Mouse (Mus musculus): ENCODE results near the gene Oas3. TPM values are rescaled to one million over a fixed set of nuclear protein-coding genes. Genes with fewer than 3 reads are reported as not detected.

Gene Oas3
- polyA plus RNA-seq, 1 experiment from 2014 or later, result 0.56 TPM

DNA sequence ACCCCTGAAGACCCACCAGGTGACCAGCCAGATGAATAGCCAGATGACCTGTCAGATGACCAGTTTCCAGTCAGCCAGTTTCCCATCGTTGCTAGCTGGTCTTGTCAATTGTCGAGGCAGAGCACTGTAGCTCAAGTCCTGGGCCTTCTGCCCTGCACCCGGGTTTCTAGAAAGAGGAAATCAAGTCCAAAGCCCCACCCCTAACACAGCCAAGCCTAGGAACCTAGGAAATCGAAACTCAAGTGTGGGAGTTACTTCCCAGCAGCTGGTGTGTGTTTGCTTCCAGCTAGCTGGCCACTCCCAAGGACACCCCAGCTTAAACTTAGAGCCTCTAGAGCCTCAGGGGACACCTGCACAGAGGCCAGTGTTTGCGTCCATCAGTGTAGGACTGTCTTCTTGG lies 27.8 kb downstream of the Oas3 start, which contains the start of gene Oas2:
Oas2 (minus strand) TSS at position 166 of the 400 bp plus-strand sequence.
- 66% methylated on average over 5 of the region's 5 CpGs for WGBS
- no peak within 1 kb of the TSS for H3K4me2 ChIP-seq
- no peak for ATAC-seq (ENCODE audit: low read depth)
- no peaks in the 10 kb centered on the region for H3K9me3 ChIP-seq
- no peaks in the 10 kb centered on the region for H3K36me3 ChIP-seq
- peaks cover 7% of the 10 kb centered on the region; the same call in 1 of the 2 replicates for H3K4me1 ChIP-seq (replicated peaks)
- H3K27me3 ChIP-seq, result 0 out of 2 replicates have a peak, but pooled peaks cover 5% of the 10 kb centered on the region
- H3K4me3 ChIP-seq, result no peak within 1 kb of the TSS
- no peak within 1 kb of the TSS for H3K9ac ChIP-seq
- no peak within 1 kb of the TSS for H3K27ac ChIP-seq (replicated peaks)

DNA sequence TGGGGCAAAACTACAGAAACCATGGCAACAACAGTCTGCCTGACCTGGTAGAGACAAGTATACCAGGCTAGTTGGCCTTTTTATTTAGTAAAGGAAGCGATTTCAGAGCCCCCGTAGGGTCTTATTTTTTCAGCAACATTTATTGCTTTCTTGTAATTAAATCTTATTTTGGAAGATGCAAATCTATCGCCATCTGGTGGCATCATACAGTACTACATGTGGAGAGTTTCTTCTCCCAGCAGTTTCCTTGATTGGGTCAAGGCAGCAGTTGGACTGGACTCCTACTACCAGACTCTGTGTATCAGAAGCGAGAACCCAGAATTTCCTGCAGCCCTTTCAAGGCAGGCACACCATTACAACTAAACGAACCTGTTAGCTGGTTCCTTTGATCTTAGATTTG lies 31.0 kb downstream of the Oas3 start:
- ATAC-seq (ENCODE audit: low read depth), result no peak
- peaks cover 7% of the 10 kb centered on the region; the same call in 1 of the 2 replicates for H3K4me1 ChIP-seq (replicated peaks)
- WGBS, result 9% methylated on average over 5 of the region's 5 CpGs
- H3K27ac ChIP-seq (replicated peaks), result no peak overlapping the region
- H3K36me3 ChIP-seq, result no peaks in the 10 kb centered on the region
- no peak overlapping the region for H3K4me2 ChIP-seq
- peaks cover 5% of the 10 kb centered on the region; the same call in 1 of the 2 replicates for H3K27me3 ChIP-seq
- H3K9me3 ChIP-seq, result no peaks in the 10 kb centered on the region
- no peak overlapping the region for H3K4me3 ChIP-seq
- no peak overlapping the region for H3K9ac ChIP-seq

DNA sequence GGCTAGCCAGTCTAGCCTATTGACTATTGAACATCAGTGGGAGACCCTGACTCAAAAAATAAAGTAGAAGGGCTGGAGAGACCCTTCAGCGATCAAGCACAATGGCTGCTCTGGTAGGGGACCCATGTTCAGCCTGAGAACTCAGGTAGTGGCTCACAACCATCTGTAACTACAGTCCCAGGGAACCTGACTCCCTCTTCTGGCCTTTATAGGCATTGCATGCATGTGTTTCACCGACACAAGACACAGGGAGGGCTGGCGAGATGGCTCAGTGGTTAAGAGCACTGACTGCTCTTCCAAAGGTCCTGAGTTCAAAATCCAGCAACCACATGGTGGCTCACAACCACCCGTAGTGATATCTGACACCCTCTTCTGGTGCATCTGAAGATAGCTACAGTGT lies 35.3 kb downstream of the Oas3 start:
- Histone ChIP-seq H3K36me3 (no peaks in the 10 kb centered on the region), H3K4me1 (replicated peaks) (peaks cover 7% of the 10 kb centered on the region; the same call in 1 of the 2 replicates), H3K4me3 (no peak overlapping the region), H3K27ac (replicated peaks) (no peak overlapping the region), H3K9me3 (no peaks in the 10 kb centered on the region), H3K4me2 (no peak overlapping the region), H3K27me3 (peaks cover 5% of the 10 kb centered on the region; the same call in 1 of the 2 replicates), H3K9ac (no peak overlapping the region)
- ATAC-seq (ENCODE audit: low read depth), result no peak
- WGBS, result 36% methylated on average over 4 of the region's 4 CpGs

DNA sequence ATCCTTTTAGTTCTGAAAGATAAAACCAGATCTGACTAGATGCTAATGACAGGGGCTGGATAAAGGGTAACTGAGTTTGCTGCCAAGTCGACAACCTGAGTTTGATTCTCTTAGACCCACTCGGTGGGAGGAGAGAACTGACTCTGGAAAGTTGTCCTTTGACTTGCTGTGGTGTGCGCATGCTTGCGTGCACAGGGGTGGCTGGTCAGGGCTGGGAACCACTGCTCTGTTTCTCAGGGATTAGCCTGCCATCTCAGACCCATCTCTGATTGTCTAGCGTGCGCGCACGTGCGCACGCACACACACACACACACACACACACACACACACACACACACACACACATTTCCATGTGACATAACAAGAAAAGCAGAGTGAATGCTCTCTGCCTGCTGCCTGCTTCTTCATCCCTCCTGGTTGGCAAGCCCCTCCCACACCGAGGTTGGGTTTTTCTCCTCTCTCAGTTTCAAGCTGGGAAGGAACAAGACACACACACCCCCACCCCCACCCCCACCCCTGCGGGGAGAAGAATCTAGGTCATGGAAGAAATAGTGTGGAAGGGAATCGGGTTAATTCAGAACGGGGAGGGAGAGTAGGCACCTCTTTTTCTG lies 43.0 kb downstream of the Oas3 start:
- no peaks in the 10 kb centered on the region for H3K9me3 ChIP-seq
- H3K4me2 ChIP-seq, result no peak overlapping the region
- no peak overlapping the region for H3K9ac ChIP-seq
- ATAC-seq (ENCODE audit: low read depth), result no peak
- H3K27me3 ChIP-seq, result no peaks in the 10 kb centered on the region
- no peaks in the 10 kb centered on the region for H3K4me1 ChIP-seq (replicated peaks)
- WGBS, result 73% methylated on average over 14 of the region's 14 CpGs
- no peak overlapping the region for H3K4me3 ChIP-seq
- no peak overlapping the region for H3K27ac ChIP-seq (replicated peaks)
- H3K36me3 ChIP-seq, result no peaks in the 10 kb centered on the region

GRCm38 (mm10) chr5:120733696-120734095 lies 43.8 kb downstream of the Oas3 start:
- no peaks in the 10 kb centered on the region for H3K4me1 ChIP-seq (replicated peaks)
- no peaks in the 10 kb centered on the region for H3K9me3 ChIP-seq
- H3K4me3 ChIP-seq, result no peak overlapping the region
- no peak for ATAC-seq (ENCODE audit: low read depth)
- no peak overlapping the region for H3K27ac ChIP-seq (replicated peaks)
- H3K9ac ChIP-seq, result no peak overlapping the region
- H3K36me3 ChIP-seq, result no peaks in the 10 kb centered on the region
- no peak overlapping the region for H3K4me2 ChIP-seq
- WGBS, result 100% methylated on average over 3 of the region's 3 CpGs
- no peaks in the 10 kb centered on the region for H3K27me3 ChIP-seq

DNA sequence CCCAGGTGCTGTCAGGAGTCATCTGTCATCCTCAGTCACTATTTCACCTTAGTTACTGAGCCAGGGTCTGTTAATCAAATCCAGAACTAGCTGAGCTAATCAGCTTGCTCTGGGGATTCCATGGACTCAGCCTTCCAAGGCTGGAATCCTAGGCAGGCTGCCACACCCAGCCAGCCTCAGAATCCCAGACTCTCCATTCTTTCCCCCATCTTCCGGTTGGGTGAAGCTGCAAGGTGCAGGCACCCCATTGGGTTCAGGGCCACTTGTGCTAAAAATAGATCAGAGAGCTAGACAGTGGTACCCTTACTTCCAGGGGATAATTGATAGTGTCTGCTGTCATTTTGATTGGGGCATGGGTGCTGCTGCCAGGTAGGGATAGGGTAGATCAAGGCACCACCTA lies 44.7 kb downstream of the Oas3 start:
- no peaks in the 10 kb centered on the region for H3K36me3 ChIP-seq
- no peak for ATAC-seq (ENCODE audit: low read depth)
- H3K27me3 ChIP-seq, result no peaks in the 10 kb centered on the region
- H3K27ac ChIP-seq (replicated peaks), result no peak overlapping the region
- no peak overlapping the region for H3K9ac ChIP-seq
- H3K4me3 ChIP-seq, result no peak overlapping the region
- H3K4me2 ChIP-seq, result no peak overlapping the region
- WGBS, result 78% methylated on average over 1 of the region's 1 CpGs
- H3K9me3 ChIP-seq, result no peaks in the 10 kb centered on the region
- H3K4me1 ChIP-seq (replicated peaks), result no peaks in the 10 kb centered on the region

DNA sequence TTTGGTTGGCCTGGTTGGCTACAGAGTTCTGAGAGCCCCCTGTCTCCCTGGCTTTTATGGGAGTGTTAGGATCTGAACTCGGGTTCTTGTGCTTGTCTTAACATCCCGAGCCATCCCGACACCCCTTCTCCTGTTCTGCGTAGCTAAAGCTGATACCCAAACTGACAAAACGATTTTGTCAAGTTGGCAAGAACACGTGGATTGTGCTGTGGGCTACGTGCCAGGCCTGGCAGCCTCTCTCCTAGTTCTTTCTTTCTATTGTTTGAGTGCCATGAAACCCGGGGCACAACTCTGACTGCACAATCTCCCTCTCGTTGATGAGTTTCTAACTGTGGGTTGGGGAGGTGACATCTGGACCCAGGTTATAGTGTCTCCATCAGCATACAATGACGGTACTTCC lies 48.1 kb downstream of the Oas3 start:
- Histone ChIP-seq H3K4me2 (no peak overlapping the region), H3K36me3 (no peaks in the 10 kb centered on the region), H3K27ac (replicated peaks) (no peak overlapping the region), H3K27me3 (no peaks in the 10 kb centered on the region; the same call in 1 of the 2 replicates), H3K9me3 (no peaks in the 10 kb centered on the region), H3K9ac (no peak overlapping the region), H3K4me3 (no peak overlapping the region), H3K4me1 (replicated peaks) (no peaks in the 10 kb centered on the region)
- WGBS, result 64% methylated on average over 10 of the region's 10 CpGs
- ATAC-seq (ENCODE audit: low read depth), result no peak

GRCm38 (mm10) chr5:120725811-120726455 lies 51.5 kb downstream of the Oas3 start:
- peaks cover 4% of the 10 kb centered on the region; the same call in 1 of the 2 replicates for H3K9me3 ChIP-seq
- 47% methylated on average over 12 of the region's 12 CpGs for WGBS
- no peak for ATAC-seq (ENCODE audit: low read depth)
- no peaks in the 10 kb centered on the region for H3K4me1 ChIP-seq (replicated peaks)
- no peaks in the 10 kb centered on the region for H3K36me3 ChIP-seq
- no peak overlapping the region for H3K4me3 ChIP-seq
- H3K9ac ChIP-seq, result no peak overlapping the region
- H3K27me3 ChIP-seq, result no peaks in the 10 kb centered on the region; the same call in 1 of the 2 replicates
- H3K4me2 ChIP-seq, result no peak overlapping the region
- no peak overlapping the region for H3K27ac ChIP-seq (replicated peaks)

- H3K9ac ChIP-seq, result no peak overlapping the region
- peaks cover 8% of the 10 kb centered on the region; the same call in 1 of the 2 replicates for H3K27me3 ChIP-seq
- H3K4me3 ChIP-seq, result no peak overlapping the region
- peaks cover 5% of the 10 kb centered on the region; the same call in 1 of the 2 replicates for H3K9me3 ChIP-seq
- H3K36me3 ChIP-seq, result no peaks in the 10 kb centered on the region
- no peak overlapping the region for H3K4me2 ChIP-seq
- no peaks in the 10 kb centered on the region for H3K4me1 ChIP-seq (replicated peaks)
- no peak for ATAC-seq (ENCODE audit: low read depth)
- 56% methylated on average over 7 of the region's 7 CpGs for WGBS
- H3K27ac ChIP-seq (replicated peaks), result no peak overlapping the region
Observed at GRCm38 (mm10) chr5:120721005-120721404, 56.5 kb downstream of the Oas3 start.

DNA sequence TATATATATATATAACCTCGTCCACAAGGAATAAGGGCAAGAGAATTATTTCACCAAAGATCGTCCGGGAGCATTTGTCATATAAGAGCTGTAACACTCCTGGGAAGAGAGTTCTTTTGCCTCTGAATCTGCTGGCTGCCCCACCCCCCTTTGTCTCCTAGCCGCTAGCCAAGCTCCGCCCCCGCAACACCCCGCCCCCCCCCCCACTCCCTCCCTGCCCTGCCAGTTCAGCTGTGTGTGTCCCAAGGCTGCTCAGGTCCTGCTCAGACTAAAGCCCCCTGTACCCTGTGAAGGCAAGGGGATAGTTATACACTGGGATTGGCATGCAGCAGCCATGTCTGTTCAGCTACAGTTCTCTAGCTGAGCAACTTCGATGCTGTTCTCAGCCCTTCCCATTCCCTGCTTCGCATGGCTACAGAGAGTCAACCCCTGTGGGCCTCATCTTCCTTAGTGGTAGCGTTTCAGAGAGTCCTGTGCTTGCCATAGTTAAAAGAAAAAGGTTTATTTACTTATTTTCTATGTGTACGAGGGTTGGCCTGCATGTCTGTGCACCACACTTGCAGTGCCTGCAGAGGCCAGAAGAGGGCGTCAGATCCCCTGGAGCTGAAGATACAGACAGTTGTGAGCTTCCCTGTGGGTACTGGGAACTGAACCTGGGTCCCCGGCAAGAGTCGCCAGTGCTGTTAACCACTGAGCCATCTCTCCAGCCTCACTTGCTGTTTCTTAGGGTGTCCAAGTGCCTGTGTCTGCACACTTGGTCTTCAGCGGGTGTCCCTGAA lies 58.7 kb downstream of the Oas3 start:
- no peak for ATAC-seq (ENCODE audit: low read depth)
- Histone ChIP-seq H3K27me3 (peaks cover 26% of the 10 kb centered on the region), H3K36me3 (no peaks in the 10 kb centered on the region), H3K9me3 (peaks cover 5% of the 10 kb centered on the region; the same call in 1 of the 2 replicates), H3K4me2 (no peak overlapping the region), H3K27ac (replicated peaks) (no peak overlapping the region), H3K4me1 (replicated peaks) (no peaks in the 10 kb centered on the region), H3K4me3 (no peak overlapping the region), H3K9ac (no peak overlapping the region)
- WGBS, result 52% methylated on average over 13 of the region's 15 CpGs

- 76% methylated on average over 10 of the region's 10 CpGs for WGBS
Observed at GRCm38 (mm10) chr5:120717136-120717535, 60.3 kb downstream of the Oas3 start.

DNA sequence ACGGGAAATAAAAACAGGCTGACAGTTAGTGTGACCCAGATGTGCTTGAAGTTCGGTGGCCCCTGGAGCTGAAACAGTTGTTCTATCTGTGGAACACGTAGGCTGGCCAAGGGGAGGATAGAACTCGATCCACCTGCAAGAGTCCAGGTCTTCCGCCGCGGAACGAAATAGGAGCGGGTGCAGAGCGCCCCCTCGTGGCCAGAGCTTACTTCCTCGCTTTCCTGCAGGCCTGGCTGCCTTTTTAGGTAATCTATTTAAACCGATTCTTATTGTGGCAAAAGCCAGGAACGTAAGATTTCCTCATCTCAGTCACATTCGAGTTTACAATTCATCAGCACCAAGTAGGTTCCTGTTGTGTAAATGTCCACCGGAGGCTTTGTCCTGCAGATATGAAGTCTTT lies 63.1 kb downstream of the Oas3 start:
- no peak overlapping the region for H3K4me3 ChIP-seq
- 6% methylated on average over 16 of the region's 16 CpGs for WGBS
- no peak for ATAC-seq (ENCODE audit: low read depth)

More at GRCm38 (mm10) chr5:120717136-120717535, 60.3 kb downstream of the Oas3 start:
- ATAC-seq (ENCODE audit: low read depth), result no peak
- Histone ChIP-seq H3K4me3 (no peak overlapping the region), H3K4me2 (no peak overlapping the region), H3K27me3 (peaks cover 42% of the 10 kb centered on the region), H3K27ac (replicated peaks) (no peak overlapping the region), H3K36me3 (no peaks in the 10 kb centered on the region), H3K9ac (no peak overlapping the region), H3K4me1 (replicated peaks) (peaks cover 6% of the 10 kb centered on the region), H3K9me3 (peaks cover 5% of the 10 kb centered on the region; the same call in 1 of the 2 replicates)

More for the DNA sequence above, 63.1 kb downstream of the Oas3 start:
- H3K27me3 ChIP-seq, result peaks cover 68% of the 10 kb centered on the region
- no peak overlapping the region for H3K4me2 ChIP-seq
- no peaks in the 10 kb centered on the region for H3K36me3 ChIP-seq
- H3K27ac ChIP-seq (replicated peaks), result no peak overlapping the region
- no peak overlapping the region for H3K9ac ChIP-seq
- H3K9me3 ChIP-seq, result no peaks in the 10 kb centered on the region
- H3K4me1 ChIP-seq (replicated peaks), result peaks cover 34% of the 10 kb centered on the region

All from neural tube, embryonic 13.5 days (tissue).